Mouse (Mus musculus): ENCODE data around the gene Limk2. TPM values are rescaled to one million over a fixed set of nuclear protein-coding genes. Genes with fewer than 3 reads are reported as not detected.

Limk2 gene
- polyA plus RNA-seq, 1 experiment from 2014 or later, result 69.1 TPM

DNA sequence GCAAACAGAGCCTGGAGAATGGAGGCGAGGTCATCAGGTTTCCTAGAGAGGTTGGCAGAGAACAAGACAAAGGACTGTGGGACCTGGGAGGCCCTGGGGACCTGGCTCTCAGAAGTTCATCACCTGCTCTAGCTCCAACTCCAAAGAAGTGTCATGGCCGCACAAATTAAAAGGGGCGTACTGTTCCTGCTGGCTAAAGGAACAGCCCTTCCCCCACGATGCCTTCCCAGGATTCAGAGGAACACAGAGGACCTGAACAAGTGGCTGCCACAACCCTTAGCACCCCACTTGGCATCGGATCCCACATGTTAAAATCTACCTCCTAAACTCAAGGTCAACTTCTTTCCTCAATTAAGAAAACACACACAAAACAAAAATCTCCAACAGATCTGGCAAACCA, 39.5 kb downstream of the Limk2 start:
- Histone ChIP-seq H3K4me1 (peaks cover 33% of the 10 kb centered on the region), H3K4me2 (replicated peaks) (0 out of 2 replicates have a peak overlapping the region, but pooled peaks have one; percentile 5), H3K36me3 (no peaks in the 10 kb centered on the region), H3K4me3 (no peak overlapping the region), H3K27me3 (no peaks in the 10 kb centered on the region), H3K9me3 (no peaks in the 10 kb centered on the region), H3K9ac (peak overlapping the region; percentile 1; the same call in 1 of the 2 replicates), H3K27ac (no peak overlapping the region)
- no peak for ATAC-seq (ENCODE audit: insufficient number of reproducible peaks, insufficient read depth, low FRiP score, low TSS enrichment)
- 67% methylated on average over 5 of the region's 5 CpGs for WGBS

DNA sequence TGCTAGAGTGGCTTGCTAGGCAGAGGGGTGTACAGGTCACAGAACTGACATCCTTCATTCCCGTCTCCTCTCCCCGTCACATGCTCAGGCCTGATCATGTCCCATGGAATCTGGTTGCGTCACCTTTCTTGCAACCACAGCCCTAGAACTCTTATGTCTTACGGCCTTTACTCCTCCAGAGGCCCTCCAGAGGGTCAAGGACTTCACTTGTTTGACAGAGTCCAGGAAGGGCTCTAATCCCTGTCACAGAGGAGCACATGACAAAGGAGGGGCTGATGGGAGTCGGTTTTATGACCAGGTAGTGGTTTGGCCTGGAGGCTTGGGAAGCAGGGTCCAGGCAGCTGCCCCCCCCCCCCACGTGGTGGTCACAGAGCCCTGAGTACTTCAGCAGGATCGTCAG, 40.0 kb downstream of the Limk2 start:
- ATAC-seq (ENCODE audit: insufficient number of reproducible peaks, insufficient read depth, low FRiP score, low TSS enrichment), result no peak
- H3K27me3 ChIP-seq, result no peaks in the 10 kb centered on the region
- peaks cover 29% of the 10 kb centered on the region for H3K4me1 ChIP-seq
- H3K9ac ChIP-seq, result peak overlapping the region; percentile 1; the same call in 1 of the 2 replicates
- H3K36me3 ChIP-seq, result no peaks in the 10 kb centered on the region
- H3K27ac ChIP-seq, result no peak overlapping the region
- 0 out of 2 replicates have a peak overlapping the region, but pooled peaks have one; percentile 5 for H3K4me2 ChIP-seq (replicated peaks)
- WGBS, result 58% methylated on average over 7 of the region's 7 CpGs
- H3K4me3 ChIP-seq, result no peak overlapping the region
- no peaks in the 10 kb centered on the region for H3K9me3 ChIP-seq

DNA sequence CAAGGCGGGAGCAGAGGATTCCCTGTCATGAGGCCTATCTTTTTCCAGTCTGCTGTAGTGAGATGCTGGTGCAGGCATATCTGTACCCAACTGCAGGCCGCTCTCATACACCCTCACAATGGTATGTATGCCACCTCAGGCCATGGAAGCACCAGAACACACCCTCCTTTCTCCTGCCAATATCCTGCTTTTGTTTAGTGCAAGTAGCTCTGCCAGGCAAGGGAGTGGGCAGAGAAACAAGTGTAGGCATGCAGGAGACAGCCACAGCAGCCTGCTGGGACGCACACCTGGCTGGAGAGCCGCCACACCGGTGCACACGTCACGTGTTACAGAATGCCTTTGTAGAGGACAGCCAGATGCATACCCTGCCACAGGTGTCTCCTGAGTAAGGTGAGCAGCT, 42.6 kb downstream of the Limk2 start:
- H3K4me1 ChIP-seq, result peaks cover 14% of the 10 kb centered on the region; the same call in 1 of the 2 replicates
- no peak overlapping the region for H3K4me2 ChIP-seq (replicated peaks)
- ATAC-seq (ENCODE audit: insufficient number of reproducible peaks, insufficient read depth, low FRiP score, low TSS enrichment), result no peak
- H3K9ac ChIP-seq, result no peak overlapping the region
- no peak overlapping the region for H3K4me3 ChIP-seq
- H3K27ac ChIP-seq, result peak overlapping the region; percentile 6; the same call in 1 of the 2 replicates
- H3K9me3 ChIP-seq, result no peaks in the 10 kb centered on the region
- 80% methylated on average over 7 of the region's 7 CpGs for WGBS
- no peaks in the 10 kb centered on the region for H3K27me3 ChIP-seq
- peaks cover 3% of the 10 kb centered on the region; the same call in 1 of the 2 replicates for H3K36me3 ChIP-seq

DNA sequence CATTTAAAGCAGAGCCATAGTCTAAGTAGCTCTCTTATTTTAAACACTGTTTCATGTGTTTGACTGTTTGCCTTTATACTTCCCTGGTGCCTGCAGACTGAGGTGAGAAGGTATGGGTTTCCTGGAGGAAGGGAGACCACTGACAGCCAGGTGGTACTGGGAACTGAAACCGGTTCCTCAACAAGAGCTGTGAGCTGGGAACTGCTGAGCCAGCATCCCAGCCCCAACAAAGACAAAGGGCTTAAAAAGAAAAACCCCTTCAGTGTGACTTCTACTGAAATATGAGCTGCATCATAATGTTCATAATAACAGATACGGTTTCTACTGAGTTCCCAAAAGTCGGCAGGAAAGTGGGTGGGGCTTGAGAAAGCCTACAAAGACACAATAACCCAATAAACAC, 46.1 kb downstream of the Limk2 start:
- no peak overlapping the region for H3K4me3 ChIP-seq
- no peak overlapping the region for H3K27ac ChIP-seq
- no peaks in the 10 kb centered on the region for H3K27me3 ChIP-seq
- ATAC-seq (ENCODE audit: insufficient number of reproducible peaks, insufficient read depth, low FRiP score, low TSS enrichment), result no peak
- no peaks in the 10 kb centered on the region for H3K4me1 ChIP-seq
- H3K9me3 ChIP-seq, result no peaks in the 10 kb centered on the region
- H3K36me3 ChIP-seq, result peaks cover 28% of the 10 kb centered on the region
- H3K4me2 ChIP-seq (replicated peaks), result no peak overlapping the region
- 61% methylated on average over 3 of the region's 3 CpGs for WGBS
- no peak overlapping the region for H3K9ac ChIP-seq

DNA sequence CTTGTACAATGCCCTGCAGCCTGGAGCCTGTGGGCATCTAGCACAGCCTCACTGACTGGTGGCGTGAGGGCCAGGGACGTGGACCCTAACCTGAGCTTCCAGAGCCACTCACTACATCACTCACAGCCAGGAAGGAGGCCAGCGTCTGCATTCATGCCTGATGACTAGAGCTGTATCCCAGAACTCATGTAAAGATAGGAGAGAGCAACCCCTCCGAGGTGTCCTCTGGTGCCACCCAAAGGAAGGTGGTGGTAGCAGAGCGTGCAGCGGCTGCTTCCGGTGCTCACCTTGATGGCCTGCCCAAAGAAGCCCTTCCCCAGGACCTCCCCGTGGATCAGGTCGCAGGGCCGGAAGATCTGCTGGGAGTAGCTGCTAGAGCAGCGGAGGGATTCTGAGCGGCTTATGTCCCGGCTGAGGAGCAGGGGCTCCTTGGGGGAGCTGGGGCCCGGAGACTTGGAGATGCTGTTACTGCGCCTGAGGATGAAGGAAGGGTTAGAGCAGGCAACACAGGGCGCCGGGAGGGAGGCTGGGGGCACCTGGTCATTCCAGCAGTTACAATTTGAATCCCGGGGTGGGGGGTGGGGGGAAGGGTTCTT, 55.9 kb downstream of the Limk2 start:
- no peak overlapping the region for H3K4me2 ChIP-seq (replicated peaks)

DNA sequence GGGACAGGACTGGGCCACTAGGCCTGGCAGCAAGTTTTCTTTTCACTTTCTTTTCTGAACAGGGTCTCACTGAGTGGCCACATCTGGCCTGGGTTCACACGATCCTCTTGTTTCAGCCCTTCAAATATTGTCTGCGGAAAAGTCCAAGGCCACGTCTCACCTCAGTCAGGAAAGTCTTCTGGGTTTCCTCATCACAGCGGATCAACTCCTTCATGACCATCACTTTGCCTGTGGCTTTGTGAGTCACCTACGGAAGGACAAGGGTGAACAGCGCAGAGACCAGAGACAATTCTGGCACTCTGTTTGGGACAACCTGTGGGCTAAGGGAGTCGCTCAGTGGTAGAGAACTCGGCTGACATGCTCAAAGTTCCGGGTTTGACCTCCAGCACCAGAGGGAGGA, 56.9 kb downstream of the Limk2 start:
- peaks cover 14% of the 10 kb centered on the region for H3K4me1 ChIP-seq
- peaks cover 56% of the 10 kb centered on the region for H3K36me3 ChIP-seq
- H3K27me3 ChIP-seq, result no peaks in the 10 kb centered on the region
- no peak for ATAC-seq (ENCODE audit: insufficient number of reproducible peaks, insufficient read depth, low FRiP score, low TSS enrichment)
- H3K9ac ChIP-seq, result no peak overlapping the region
- no peaks in the 10 kb centered on the region for H3K9me3 ChIP-seq
- 88% methylated on average over 9 of the region's 9 CpGs for WGBS
- H3K4me2 ChIP-seq (replicated peaks), result no peak overlapping the region
- no peak overlapping the region for H3K4me3 ChIP-seq
- no peak overlapping the region for H3K27ac ChIP-seq

More for the DNA sequence above, 55.9 kb downstream of the Limk2 start:
- H3K36me3 ChIP-seq, result peaks cover 64% of the 10 kb centered on the region
- H3K4me1 ChIP-seq, result peaks cover 12% of the 10 kb centered on the region
- no peak overlapping the region for H3K9ac ChIP-seq
- H3K9me3 ChIP-seq, result no peaks in the 10 kb centered on the region
- no peak for ATAC-seq (ENCODE audit: insufficient number of reproducible peaks, insufficient read depth, low FRiP score, low TSS enrichment)
- WGBS, result 49% methylated on average over 18 of the region's 18 CpGs
- no peak overlapping the region for H3K27ac ChIP-seq
- H3K4me3 ChIP-seq, result no peak overlapping the region
- no peaks in the 10 kb centered on the region for H3K27me3 ChIP-seq

DNA sequence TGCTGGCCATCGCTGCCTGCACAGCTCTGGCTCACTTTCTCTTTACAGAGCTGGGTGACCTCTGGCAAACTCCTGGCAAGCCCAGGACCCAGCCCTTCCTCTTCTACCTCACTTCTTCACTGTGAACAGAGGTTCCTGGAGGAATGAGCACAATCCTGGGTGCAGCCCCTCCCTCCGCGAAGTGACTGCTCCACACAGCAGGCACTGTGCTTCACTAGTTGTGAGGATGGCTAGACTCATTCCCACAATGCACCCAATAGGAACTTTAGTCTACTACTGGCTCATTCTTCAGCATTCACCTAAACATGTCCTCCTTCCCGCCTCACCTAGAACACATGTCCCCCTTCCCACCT, 59.7 kb downstream of the Limk2 start:
- Histone ChIP-seq H3K9me3 (no peaks in the 10 kb centered on the region), H3K36me3 (peaks cover 59% of the 10 kb centered on the region), H3K4me2 (replicated peaks) (no peak overlapping the region), H3K4me3 (no peak overlapping the region), H3K27ac (0 out of 2 replicates have a peak overlapping the region, but pooled peaks have one; percentile 31), H3K9ac (peak overlapping the region; percentile 35; the same call in 1 of the 2 replicates), H3K4me1 (peaks cover 14% of the 10 kb centered on the region), H3K27me3 (no peaks in the 10 kb centered on the region)
- ATAC-seq (ENCODE audit: insufficient number of reproducible peaks, insufficient read depth, low FRiP score, low TSS enrichment), result no peak
- WGBS, result 79% methylated on average over 4 of the region's 4 CpGs

DNA sequence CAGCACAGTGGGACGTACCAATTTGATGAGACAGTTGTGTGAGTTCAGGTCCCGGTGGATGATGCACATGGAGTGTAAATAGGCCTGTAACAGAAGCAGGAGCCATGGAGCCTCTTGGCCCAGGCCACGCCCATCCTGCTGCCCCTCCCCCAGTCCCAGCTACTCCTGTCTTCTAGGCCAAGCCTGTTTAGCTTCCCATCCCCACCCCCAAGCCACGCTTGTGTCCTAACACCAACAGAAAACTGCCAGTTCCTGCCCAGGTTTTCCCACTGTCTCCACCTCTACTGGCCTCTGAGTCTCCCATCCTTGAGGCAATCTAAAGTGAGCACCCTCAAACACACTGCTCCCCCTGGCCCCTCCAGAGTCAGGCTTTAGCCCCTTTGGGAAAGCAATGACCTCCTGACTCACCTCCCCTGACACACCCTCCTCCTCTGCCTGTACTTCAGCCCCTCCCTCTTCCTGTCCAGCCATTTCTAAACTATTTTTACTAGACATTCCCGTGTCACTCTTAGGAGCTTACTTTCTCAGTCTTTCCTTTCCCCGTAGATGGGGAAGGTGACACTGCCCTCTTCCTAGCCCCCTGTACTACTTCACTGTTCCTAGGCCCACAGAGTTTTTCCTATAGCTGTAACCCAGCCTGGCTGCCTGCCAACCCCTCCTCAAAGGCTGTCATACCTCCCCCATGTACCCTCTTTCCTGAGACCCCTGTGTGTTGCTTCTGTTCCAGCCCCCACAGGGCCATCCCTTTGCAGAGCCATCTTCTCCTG, 60.2 kb downstream of the Limk2 start:
- no peak for ATAC-seq (ENCODE audit: insufficient number of reproducible peaks, insufficient read depth, low FRiP score, low TSS enrichment)
- peak overlapping the region; percentile 35; the same call in 1 of the 2 replicates for H3K9ac ChIP-seq
- WGBS, result 23% methylated on average over 6 of the region's 6 CpGs
- H3K4me3 ChIP-seq, result no peak overlapping the region
- peaks cover 14% of the 10 kb centered on the region for H3K4me1 ChIP-seq
- no peaks in the 10 kb centered on the region for H3K9me3 ChIP-seq
- peak overlapping the region; percentile 31; the same call in 1 of the 2 replicates for H3K27ac ChIP-seq
- H3K4me2 ChIP-seq (replicated peaks), result no peak overlapping the region
- H3K27me3 ChIP-seq, result no peaks in the 10 kb centered on the region
- peaks cover 59% of the 10 kb centered on the region for H3K36me3 ChIP-seq

DNA sequence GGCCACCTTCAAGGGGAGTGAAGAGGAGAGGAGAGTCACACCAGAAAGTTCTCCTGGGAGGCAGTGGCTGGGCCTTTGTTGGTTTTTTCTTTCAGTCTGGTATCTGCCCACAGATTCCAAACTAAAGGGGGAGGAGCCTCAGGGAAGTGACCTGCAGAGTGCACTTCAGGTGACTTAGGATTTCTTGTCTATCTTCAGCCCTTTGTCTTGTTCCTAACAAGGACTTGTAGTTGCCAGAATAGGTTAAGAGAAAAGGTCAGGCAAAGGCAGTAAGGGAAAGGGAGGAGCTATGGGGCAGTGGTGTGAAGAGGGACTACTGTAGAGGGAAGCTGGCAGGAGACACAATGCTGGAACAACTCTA, 61.2 kb downstream of the Limk2 start:
- peaks cover 56% of the 10 kb centered on the region for H3K36me3 ChIP-seq
- ATAC-seq (ENCODE audit: insufficient number of reproducible peaks, insufficient read depth, low FRiP score, low TSS enrichment), result no peak
- H3K4me2 ChIP-seq (replicated peaks), result no peak overlapping the region
- H3K9ac ChIP-seq, result no peak overlapping the region
- no peak overlapping the region for H3K4me3 ChIP-seq
- H3K27ac ChIP-seq, result 0 out of 2 replicates have a peak overlapping the region, but pooled peaks have one; percentile 31
- H3K9me3 ChIP-seq, result no peaks in the 10 kb centered on the region
- H3K4me1 ChIP-seq, result peaks cover 14% of the 10 kb centered on the region
- no peaks in the 10 kb centered on the region for H3K27me3 ChIP-seq

DNA sequence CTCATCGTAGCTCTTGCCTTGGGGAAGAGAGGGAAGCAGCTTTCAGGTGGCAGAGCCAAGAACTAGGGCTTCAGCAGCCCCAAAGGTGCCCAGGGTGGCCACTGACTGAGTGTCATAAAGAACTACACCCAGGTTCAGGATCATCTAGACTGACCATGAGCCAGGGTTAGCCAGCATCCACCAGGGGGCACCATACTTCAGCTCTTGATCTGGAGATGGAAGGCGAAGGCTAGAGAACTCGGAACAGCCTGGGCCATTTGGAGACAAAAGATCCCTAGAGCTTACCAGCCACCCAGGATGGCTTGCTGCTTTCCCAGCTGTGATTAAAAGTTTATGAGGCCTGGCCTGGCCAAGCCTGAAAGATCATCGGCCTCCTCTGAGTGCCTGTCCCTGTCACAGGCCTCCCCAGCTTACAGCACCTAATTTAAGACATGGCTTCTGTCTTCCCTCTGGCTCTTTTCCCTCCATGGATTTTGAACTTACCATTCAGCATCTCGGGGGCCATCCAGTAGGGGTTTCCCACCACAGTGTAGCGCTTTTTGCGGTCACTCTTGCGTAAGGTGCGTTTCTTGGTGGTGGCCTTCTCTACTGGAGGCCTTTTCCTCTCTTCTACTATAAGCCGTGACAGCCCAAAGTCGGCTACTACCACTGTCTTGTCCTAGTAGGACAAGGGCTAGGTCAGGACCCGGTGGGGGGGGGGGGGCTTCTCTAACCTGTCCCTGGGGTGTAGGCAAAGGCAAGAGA, 61.7 kb downstream of the Limk2 start:
- Histone ChIP-seq H3K9ac (no peak overlapping the region), H3K36me3 (peaks cover 51% of the 10 kb centered on the region), H3K9me3 (no peaks in the 10 kb centered on the region), H3K27me3 (no peaks in the 10 kb centered on the region), H3K4me1 (peaks cover 14% of the 10 kb centered on the region), H3K4me2 (replicated peaks) (no peak overlapping the region), H3K27ac (no peak overlapping the region), H3K4me3 (no peak overlapping the region)
- 64% methylated on average over 12 of the region's 12 CpGs for WGBS
- peak; percentile 50; the same call in 1 of the 2 replicates for ATAC-seq (ENCODE audit: insufficient number of reproducible peaks, insufficient read depth, low FRiP score, low TSS enrichment)

DNA sequence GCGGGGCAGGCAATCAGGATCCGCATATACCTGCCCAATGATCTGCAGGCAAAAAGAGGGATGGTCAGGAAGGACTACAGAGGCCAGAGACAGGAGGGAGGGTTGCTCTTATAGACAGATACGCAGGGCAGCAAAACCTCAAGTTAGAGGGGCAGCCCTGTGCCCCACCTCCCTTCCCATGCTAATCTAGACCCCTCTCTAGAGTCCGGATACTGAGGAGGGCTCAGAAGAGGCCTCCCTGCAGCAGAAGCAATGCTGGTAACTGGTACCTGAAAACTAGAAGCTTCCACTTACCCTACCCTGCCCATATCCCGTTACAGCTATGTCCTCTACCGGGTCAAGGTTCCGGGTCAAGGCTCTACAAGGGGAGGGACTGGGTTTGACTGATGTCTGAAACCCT, 62.6 kb downstream of the Limk2 start:
- no peak for ATAC-seq (ENCODE audit: insufficient number of reproducible peaks, insufficient read depth, low FRiP score, low TSS enrichment)
- no peaks in the 10 kb centered on the region for H3K27me3 ChIP-seq
- H3K27ac ChIP-seq, result no peak overlapping the region
- H3K4me1 ChIP-seq, result peaks cover 14% of the 10 kb centered on the region
- H3K9ac ChIP-seq, result no peak overlapping the region
- 91% methylated on average over 7 of the region's 7 CpGs for WGBS
- peaks cover 47% of the 10 kb centered on the region for H3K36me3 ChIP-seq
- no peak overlapping the region for H3K4me2 ChIP-seq (replicated peaks)
- H3K4me3 ChIP-seq, result no peak overlapping the region
- no peaks in the 10 kb centered on the region for H3K9me3 ChIP-seq
